Mouse (Mus musculus): ENCODE data around the gene Ranbp3. TPM values are rescaled to one million over a fixed set of nuclear protein-coding genes. Genes with fewer than 3 reads are reported as not detected.

Gene Ranbp3
- polyA plus RNA-seq, 1 experiment from 2014 or later = 28.8 TPM

GRCm38 (mm10) chr17:56656171-56656570, 16.9 kb upstream of the Ranbp3 start:
- 82% methylated on average over 6 of the region's 6 CpGs for WGBS
- Histone ChIP-seq H3K9ac (ENCODE audit: low read depth, low read length) (no peak overlapping the region), H3K9me3 (ENCODE audit: control insufficient read depth) (no peaks in the 10 kb centered on the region), H3K27me3 (replicated peaks; ENCODE audit: control insufficient read depth, insufficient read depth, low read length) (no peaks in the 10 kb centered on the region), H3K27ac (ENCODE audit: low read depth, low read length) (no peak overlapping the region), H3K4me2 (replicated peaks; ENCODE audit: low read depth) (no peak overlapping the region), H3K4me1 (replicated peaks; ENCODE audit: control insufficient read depth, insufficient read depth, low read length) (0 out of 2 replicates have a peak, but pooled peaks cover 3% of the 10 kb centered on the region), H3K36me3 (ENCODE audit: control insufficient read depth, insufficient read depth) (no peaks in the 10 kb centered on the region), H3K4me3 (ENCODE audit: low read depth, low read length) (no peak overlapping the region)
- ATAC-seq = no peak
- TF ChIP-seq CTCF (IDR thresholded peaks at IDR 0.05; ENCODE audit: low read depth) = no peak

GRCm38 (mm10) chr17:56663659-56664058, 9.4 kb upstream of the Ranbp3 start:
- no peak for TF ChIP-seq CTCF (IDR thresholded peaks at IDR 0.05; ENCODE audit: low read depth)
- Histone ChIP-seq H3K27ac (ENCODE audit: low read depth, low read length) (no peak overlapping the region), H3K4me2 (replicated peaks; ENCODE audit: low read depth) (peak overlapping the region; percentile 40), H3K4me1 (replicated peaks; ENCODE audit: control insufficient read depth, insufficient read depth, low read length) (0 out of 2 replicates have a peak, but pooled peaks cover 6% of the 10 kb centered on the region), H3K36me3 (ENCODE audit: control insufficient read depth, insufficient read depth) (no peaks in the 10 kb centered on the region), H3K9me3 (ENCODE audit: control insufficient read depth) (no peaks in the 10 kb centered on the region), H3K27me3 (replicated peaks; ENCODE audit: control insufficient read depth, insufficient read depth, low read length) (no peaks in the 10 kb centered on the region), H3K4me3 (ENCODE audit: low read depth, low read length) (no peak overlapping the region), H3K9ac (ENCODE audit: low read depth, low read length) (no peak overlapping the region)
- WGBS = 54% methylated on average over 3 of the region's 3 CpGs
- no peak for ATAC-seq

GRCm38 (mm10) chr17:56664333-56664732, 8.8 kb upstream of the Ranbp3 start:
- Histone ChIP-seq H3K27me3 (replicated peaks; ENCODE audit: control insufficient read depth, insufficient read depth, low read length) (no peaks in the 10 kb centered on the region), H3K4me2 (replicated peaks; ENCODE audit: low read depth) (peak overlapping the region; percentile 40), H3K9ac (ENCODE audit: low read depth, low read length) (no peak overlapping the region), H3K4me3 (ENCODE audit: low read depth, low read length) (no peak overlapping the region), H3K9me3 (ENCODE audit: control insufficient read depth) (no peaks in the 10 kb centered on the region), H3K27ac (ENCODE audit: low read depth, low read length) (no peak overlapping the region), H3K36me3 (ENCODE audit: control insufficient read depth, insufficient read depth) (no peaks in the 10 kb centered on the region), H3K4me1 (replicated peaks; ENCODE audit: control insufficient read depth, insufficient read depth, low read length) (0 out of 2 replicates have a peak, but pooled peaks cover 6% of the 10 kb centered on the region)
- ATAC-seq = peak; percentile 51
- WGBS = 7% methylated on average over 10 of the region's 10 CpGs
- TF ChIP-seq CTCF (IDR thresholded peaks at IDR 0.05; ENCODE audit: low read depth) = no peak

- TF ChIP-seq CTCF (IDR thresholded peaks at IDR 0.05; ENCODE audit: low read depth) = no peak
- 83% methylated on average over 4 of the region's 4 CpGs for WGBS
Observed at GRCm38 (mm10) chr17:56666384-56666783, 6.7 kb upstream of the Ranbp3 start.

GRCm38 (mm10) chr17:56667591-56667990, 5.5 kb upstream of the Ranbp3 start:
- TF ChIP-seq CTCF (IDR thresholded peaks at IDR 0.05; ENCODE audit: low read depth) = no peak
- WGBS = 83% methylated on average over 3 of the region's 3 CpGs
- no peaks in the 10 kb centered on the region for H3K27me3 ChIP-seq (replicated peaks; ENCODE audit: control insufficient read depth, insufficient read depth, low read length)
- H3K27ac ChIP-seq (ENCODE audit: low read depth, low read length) = no peak overlapping the region
- H3K36me3 ChIP-seq (ENCODE audit: control insufficient read depth, insufficient read depth) = no peaks in the 10 kb centered on the region
- no peak overlapping the region for H3K4me3 ChIP-seq (ENCODE audit: low read depth, low read length)
- no peaks in the 10 kb centered on the region for H3K9me3 ChIP-seq (ENCODE audit: control insufficient read depth)
- H3K4me2 ChIP-seq (replicated peaks; ENCODE audit: low read depth) = no peak overlapping the region
- no peak overlapping the region for H3K9ac ChIP-seq (ENCODE audit: low read depth, low read length)
- no peak for ATAC-seq
- 0 out of 2 replicates have a peak, but pooled peaks cover 6% of the 10 kb centered on the region for H3K4me1 ChIP-seq (replicated peaks; ENCODE audit: control insufficient read depth, insufficient read depth, low read length)

More at GRCm38 (mm10) chr17:56666384-56666783, 6.7 kb upstream of the Ranbp3 start:
- no peak overlapping the region for H3K4me2 ChIP-seq (replicated peaks; ENCODE audit: low read depth)
- no peaks in the 10 kb centered on the region for H3K9me3 ChIP-seq (ENCODE audit: control insufficient read depth)
- 0 out of 2 replicates have a peak, but pooled peaks cover 6% of the 10 kb centered on the region for H3K4me1 ChIP-seq (replicated peaks; ENCODE audit: control insufficient read depth, insufficient read depth, low read length)
- no peak overlapping the region for H3K27ac ChIP-seq (ENCODE audit: low read depth, low read length)
- no peak for ATAC-seq
- H3K27me3 ChIP-seq (replicated peaks; ENCODE audit: control insufficient read depth, insufficient read depth, low read length) = no peaks in the 10 kb centered on the region
- no peak overlapping the region for H3K9ac ChIP-seq (ENCODE audit: low read depth, low read length)
- H3K36me3 ChIP-seq (ENCODE audit: control insufficient read depth, insufficient read depth) = no peaks in the 10 kb centered on the region
- H3K4me3 ChIP-seq (ENCODE audit: low read depth, low read length) = no peak overlapping the region

GRCm38 (mm10) chr17:56668384-56669144, 4.5 kb upstream of the Ranbp3 start:
- no peak overlapping the region for H3K27ac ChIP-seq (ENCODE audit: low read depth, low read length)
- 5% methylated on average over 31 of the region's 31 CpGs for WGBS
- ATAC-seq = peak; percentile 49
- peak overlapping the region; percentile 90 for H3K4me2 ChIP-seq (replicated peaks; ENCODE audit: low read depth)
- no peaks in the 10 kb centered on the region for H3K9me3 ChIP-seq (ENCODE audit: control insufficient read depth)
- H3K9ac ChIP-seq (ENCODE audit: low read depth, low read length) = peak overlapping the region; percentile 23; the same call in 1 of the 2 replicates
- 0 out of 2 replicates have a peak, but pooled peaks cover 6% of the 10 kb centered on the region for H3K4me1 ChIP-seq (replicated peaks; ENCODE audit: control insufficient read depth, insufficient read depth, low read length)
- TF ChIP-seq CTCF (IDR thresholded peaks at IDR 0.05; ENCODE audit: low read depth) = peak; percentile 97
- H3K27me3 ChIP-seq (replicated peaks; ENCODE audit: control insufficient read depth, insufficient read depth, low read length) = no peaks in the 10 kb centered on the region
- H3K36me3 ChIP-seq (ENCODE audit: control insufficient read depth, insufficient read depth) = no peaks in the 10 kb centered on the region
- H3K4me3 ChIP-seq (ENCODE audit: low read depth, low read length) = peak overlapping the region; percentile 43

All from intestine, postnatal 0 days (tissue).